Mouse (Mus musculus) liver, postnatal 0 days (tissue): ENCODE results near the gene Pnliprp1.

ENCODE experiments used
- CTCF ChIP-seq: sonication (generic); IDR thresholded peaks from 2 replicates; pipeline ENCODE4 v1.5.1; 2016; ENCODE audit warnings: antibody characterized with exemption, low read depth
- EP300 ChIP-seq: IDR thresholded peaks from 2 replicates; pipeline ENCODE4 v1.6.1; 2016; ENCODE audit warnings: antibody characterized with exemption, low read depth, mild to moderate bottlenecking

DNA sequence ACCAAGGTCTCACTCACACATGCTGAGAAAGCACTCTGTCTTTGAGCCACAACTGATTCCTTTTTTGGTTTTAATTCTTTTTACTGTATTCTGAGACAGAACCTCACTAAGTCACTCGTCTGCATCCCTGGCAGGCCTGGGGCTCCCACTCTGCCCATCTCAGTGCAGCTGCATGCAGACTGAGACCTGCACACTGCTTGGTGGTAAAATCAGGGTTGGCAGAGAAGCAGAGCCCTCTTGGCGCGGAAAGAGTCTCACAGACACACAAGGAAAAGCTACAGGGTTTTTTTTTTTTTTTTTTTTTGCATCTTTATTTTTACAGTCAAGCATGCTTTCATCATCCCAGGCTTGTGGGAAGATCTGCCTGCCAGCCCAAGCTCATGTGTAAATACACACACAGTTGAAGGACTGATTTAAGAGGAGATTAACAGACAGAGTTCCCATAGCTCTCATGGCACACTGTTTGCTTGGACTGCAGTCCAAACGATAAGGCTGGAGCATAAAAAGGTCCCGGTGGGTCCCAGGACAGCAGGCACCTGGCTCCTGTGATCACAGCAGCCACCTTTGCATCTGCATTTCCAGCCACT lies at the start of gene Pnliprp1:
- no peak for TF ChIP-seq CTCF
- no peak for TF ChIP-seq EP300
